Mouse (Mus musculus) heart, embryonic 12.5 days (tissue): ENCODE measurements around the gene Ctso. TPM values are rescaled to one million over a fixed set of nuclear protein-coding genes. Genes with fewer than 3 reads are reported as not detected.

Experiments used
- ATAC-seq: fragments of 200-750 bp; cut with Nextera tagmentation; 2 replicates; pipeline ENCODE4 v1.8.0; 2017; ENCODE audit warnings: moderate TSS enrichment, moderate library complexity; ENCODE audit not compliant: insufficient number of reproducible peaks, low FRiP score
- H3K27ac ChIP-seq: fragments of 300-500 bp; sonication (generic); 2 replicates; pipeline ENCODE4 v1.5.1; 2016; ENCODE audit warnings: mild to moderate bottlenecking, moderate library complexity; ENCODE audit not compliant: poor library complexity, severe bottlenecking
- H3K27me3 ChIP-seq: fragments of 300-500 bp; sonication (generic); replicated peaks from 2 replicates; pipeline ENCODE4 v1.6.1; 2016; ENCODE audit warnings: mild to moderate bottlenecking, moderate library complexity
- H3K36me3 ChIP-seq: fragments of 300-500 bp; sonication (generic); 2 replicates; pipeline ENCODE4 v1.6.1; 2016; ENCODE audit warnings: mild to moderate bottlenecking, moderate library complexity
- H3K4me1 ChIP-seq: fragments of 300-500 bp; sonication (generic); replicated peaks from 2 replicates; pipeline ENCODE4 v1.6.1; 2016; ENCODE audit warnings: mild to moderate bottlenecking
- H3K4me2 ChIP-seq: fragments of 300-500 bp; sonication (generic); 2 replicates; pipeline ENCODE4 v1.6.1; 2016; ENCODE audit warnings: mild to moderate bottlenecking, moderate library complexity
- H3K4me3 ChIP-seq: fragments of 300-500 bp; sonication (generic); 2 replicates; pipeline ENCODE4 v1.5.1; 2016; ENCODE audit warnings: mild to moderate bottlenecking
- H3K9ac ChIP-seq: fragments of 300-500 bp; sonication (generic); 2 replicates; pipeline ENCODE4 v1.6.1; 2016; ENCODE audit warnings: mild to moderate bottlenecking, moderate library complexity
- H3K9me3 ChIP-seq: fragments of 300-500 bp; sonication (generic); replicated peaks from 2 replicates; pipeline ENCODE4 v1.6.1; 2016; ENCODE audit warnings: mild to moderate bottlenecking, moderate library complexity
- WGBS: fragments of 180-500 bp; shearing (Covaris S2); methylation state at CpG from one replicate; pipeline ENCODE4 v1.1.7; 2016; 5-methylcytosine and 5-hydroxymethylcytosine counted together
- polyA plus RNA-seq: library from polyadenylated mRNA; unstranded; fragments of >200 nt; fragmentation: Nextera tagmentation; extraction: Ambion mirVana; gene quantifications from 2 replicates; pipeline ENCODE4 v1.2.1, GENCODE M21; 2016

The Ctso gene
- polyA plus RNA-seq, 1 experiment from 2014 or later: 17.5 TPM

GRCm38 (mm10) chr3:81989692-81990141 lies 57.3 kb downstream of the Ctso start:
- Histone ChIP-seq H3K27ac (peak overlapping the region; percentile 83), H3K4me3 (no peak overlapping the region), H3K4me2 (peak overlapping the region; percentile 36), H3K9me3 (no peaks in the 10 kb centered on the region), H3K27me3 (no peaks in the 10 kb centered on the region), H3K36me3 (no peaks in the 10 kb centered on the region), H3K4me1 (peaks cover 12% of the 10 kb centered on the region), H3K9ac (no peak overlapping the region)
- whole genome bisulfite sequencing: 3% methylated on average over 2 of the region's 2 CpGs
- ATAC-seq: peak; percentile 82

GRCm38 (mm10) chr3:81990531-81990930 lies 58.1 kb downstream of the Ctso start:
- no peak overlapping the region for H3K9ac ChIP-seq
- H3K4me2 ChIP-seq: no peak overlapping the region
- ATAC-seq: no peak
- peak overlapping the region; percentile 33; the same call in 1 of the 2 replicates for H3K27ac ChIP-seq
- WGBS: 22% methylated on average over 3 of the region's 3 CpGs
- H3K9me3 ChIP-seq: no peaks in the 10 kb centered on the region
- no peaks in the 10 kb centered on the region for H3K27me3 ChIP-seq
- H3K4me3 ChIP-seq: no peak overlapping the region
- peaks cover 12% of the 10 kb centered on the region for H3K4me1 ChIP-seq
- H3K36me3 ChIP-seq: no peaks in the 10 kb centered on the region

- Histone ChIP-seq H3K4me3 (no peak overlapping the region), H3K27ac (no peak overlapping the region), H3K4me1 (peaks cover 4% of the 10 kb centered on the region; the same call in 1 of the 2 replicates), H3K27me3 (no peaks in the 10 kb centered on the region), H3K9ac (no peak overlapping the region), H3K4me2 (no peak overlapping the region), H3K9me3 (no peaks in the 10 kb centered on the region), H3K36me3 (no peaks in the 10 kb centered on the region)
- no peak for ATAC-seq
- 31% methylated on average over 4 of the region's 4 CpGs for WGBS
Observed at GRCm38 (mm10) chr3:81995371-81995770, 63.0 kb downstream of the Ctso start.

GRCm38 (mm10) chr3:81995988-81996387 lies 63.6 kb downstream of the Ctso start:
- Histone ChIP-seq H3K9me3 (no peaks in the 10 kb centered on the region), H3K4me2 (no peak overlapping the region), H3K27me3 (no peaks in the 10 kb centered on the region), H3K4me1 (no peaks in the 10 kb centered on the region), H3K27ac (no peak overlapping the region), H3K9ac (no peak overlapping the region), H3K36me3 (no peaks in the 10 kb centered on the region), H3K4me3 (no peak overlapping the region)
- WGBS: 4% methylated on average over 1 of the region's 1 CpGs
- ATAC-seq: no peak

Other genes with a start within 250 kb of the Ctso start
- 0.54 and 0.78 TPM in 2 replicates for gene Tdo2, start 43.6 kb downstream of the Ctso start, polyA plus RNA-seq
- not detected in 2 replicates for gene Asic5, start 49.7 kb downstream of the Ctso start, polyA plus RNA-seq
- 61.4 and 62.6 TPM in 2 replicates for gene Gucy1b1, start 142.1 kb downstream of the Ctso start, polyA plus RNA-seq
- 51.3 and 53.3 TPM in 2 replicates for gene Gucy1a1, start 213.2 kb downstream of the Ctso start, polyA plus RNA-seq